Mouse (Mus musculus): ENCODE measurements around the gene Ptbp3.

GRCm38 (mm10) chr4:59457091-59457490, 92.1 kb downstream of the Ptbp3 start:
- TF ChIP-seq CTCF (IDR thresholded peaks at IDR 0.05; ENCODE audit: low read depth, low read length) (no peak), POLR2A (IDR thresholded peaks at IDR 0.05; ENCODE audit: extremely low read depth, insufficient read depth, low read length) (no peak)
